Mouse (Mus musculus): ENCODE results near the gene Tnfsf9.

The Tnfsf9 gene

DNA sequence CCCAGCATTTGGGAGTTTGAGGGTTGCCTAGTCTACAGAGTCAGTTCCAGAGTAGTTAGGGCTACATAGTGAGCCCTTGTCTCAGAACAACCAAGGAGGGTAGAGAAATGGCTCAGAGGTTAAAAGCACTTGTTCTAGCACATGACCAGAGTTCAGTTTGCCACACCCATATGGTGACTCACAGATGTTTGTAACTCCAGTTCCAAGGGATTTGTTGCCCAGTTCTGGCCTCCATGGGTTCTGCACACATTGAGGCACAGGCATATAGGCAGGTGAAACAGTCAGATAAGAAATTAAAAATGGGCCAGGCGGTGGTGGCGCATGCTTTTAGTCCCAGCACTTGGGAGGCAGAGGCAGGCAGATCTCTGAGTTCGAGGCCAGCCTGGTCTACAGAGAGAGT lies 10.9 kb upstream of the Tnfsf9 start:
- DNase-seq (ENCODE audit: extremely low spot score, low spot score): no peak

DNA sequence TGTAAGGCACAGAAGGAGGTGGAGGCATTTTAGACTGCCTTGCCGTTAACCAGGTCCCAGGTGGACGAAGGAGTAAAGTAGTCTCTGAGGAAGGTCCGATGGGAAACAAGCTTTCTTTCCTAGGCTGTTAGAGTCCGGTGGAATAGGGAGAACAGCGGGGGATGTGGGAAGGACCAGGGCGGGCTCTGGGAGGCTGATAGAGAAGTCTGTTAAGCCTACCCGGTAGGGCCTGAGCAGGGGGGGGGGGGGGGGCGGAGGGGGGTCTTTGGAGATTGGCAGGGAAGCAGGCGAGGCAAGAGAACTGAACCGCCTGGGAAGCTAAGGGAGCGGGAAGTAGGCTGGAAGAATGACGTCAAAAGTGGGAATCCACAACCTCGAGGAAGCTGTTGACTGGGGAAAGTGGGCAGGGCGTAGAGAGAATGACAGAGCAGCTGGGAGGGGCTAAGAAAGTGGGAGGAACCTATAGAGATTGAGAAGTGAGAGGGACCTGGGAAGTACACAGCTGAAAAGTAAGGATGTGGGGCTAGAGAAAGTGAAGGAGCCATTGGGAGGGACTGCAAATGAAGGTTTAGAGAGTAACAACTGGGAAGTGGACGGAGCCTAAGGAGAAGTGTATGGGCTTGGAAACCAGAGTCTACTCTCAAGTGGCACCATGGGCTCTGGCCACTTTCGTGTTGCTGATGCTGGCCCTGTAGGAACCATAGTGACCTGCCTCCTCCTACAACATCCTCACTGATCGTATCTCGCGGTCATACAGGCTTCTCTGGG lies 9.1 kb upstream of the Tnfsf9 start:
- DNase-seq (ENCODE audit: extremely low spot score, low spot score): peak; percentile 38

DNA sequence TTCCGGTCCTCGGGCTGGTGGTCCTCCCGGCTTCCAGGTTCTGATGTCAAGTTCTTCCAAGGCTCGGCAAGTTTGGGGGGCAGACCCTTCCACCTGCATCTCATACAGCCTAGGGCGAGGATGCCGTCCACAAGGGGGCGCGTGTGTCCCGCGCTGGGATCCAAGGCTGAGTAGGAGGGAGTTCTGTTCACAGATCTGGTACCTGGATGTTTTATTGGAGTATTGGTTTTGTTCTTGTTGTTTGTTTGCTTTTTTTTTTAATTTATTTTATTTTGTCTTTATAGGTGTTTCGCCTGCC lies 8.6 kb upstream of the Tnfsf9 start:
- DNase-seq (ENCODE audit: extremely low spot score, low spot score): peak; percentile 86

DNA sequence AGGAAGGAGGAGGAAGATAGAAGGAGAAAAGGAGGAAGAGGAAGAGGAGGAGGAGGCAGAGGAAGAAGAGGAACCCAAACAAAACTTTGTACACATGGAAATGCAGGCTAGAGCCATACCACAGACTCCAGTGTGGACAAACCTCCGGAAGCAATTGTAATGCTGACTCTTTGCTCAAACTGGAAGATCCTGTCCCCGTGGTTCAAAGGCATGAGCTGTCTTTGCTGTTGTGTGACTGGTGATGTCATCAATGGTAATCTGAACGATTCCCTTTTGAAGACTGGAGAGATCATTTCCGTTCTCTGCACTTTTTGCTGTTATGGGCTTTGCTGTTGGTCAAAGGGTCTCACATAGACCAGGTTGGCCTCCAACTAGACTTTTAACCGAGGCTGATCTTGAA lies 6.8 kb upstream of the Tnfsf9 start:
- DNase-seq (ENCODE audit: extremely low spot score, low spot score): no peak

DNA sequence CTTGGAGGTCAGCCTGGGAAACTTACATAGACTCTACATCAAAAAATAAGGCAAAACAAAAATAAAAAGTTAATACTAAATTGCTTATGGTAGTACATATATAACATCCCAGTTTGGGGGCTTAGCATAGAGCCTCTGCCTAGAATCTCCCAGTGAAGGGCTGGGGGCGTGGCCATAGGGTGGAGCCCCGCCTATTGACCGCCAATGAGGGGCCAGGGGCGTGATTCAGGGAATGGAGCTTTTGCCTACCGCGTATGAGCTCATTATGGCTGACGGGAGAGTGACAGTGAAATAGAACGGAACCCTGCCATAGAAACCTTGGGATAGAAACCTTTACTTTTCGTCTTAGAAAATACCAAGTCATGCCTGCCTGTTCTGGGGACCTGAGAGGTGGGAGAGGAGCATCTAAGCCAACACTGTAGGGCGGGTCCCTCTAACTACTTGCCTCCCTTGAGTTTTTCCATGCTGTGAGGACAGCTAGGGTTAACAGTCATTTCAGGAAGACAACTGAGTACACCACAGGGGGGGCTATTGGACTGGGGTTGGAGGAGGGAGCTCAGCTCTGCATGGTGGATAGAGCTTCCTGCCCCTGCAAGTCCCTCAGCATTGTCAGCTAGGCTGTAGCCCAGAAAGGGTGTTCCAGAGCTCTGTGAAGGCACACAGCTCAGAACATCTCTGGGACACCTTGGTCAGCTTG lies 5.3 kb upstream of the Tnfsf9 start:
- no peak for DNase-seq (ENCODE audit: extremely low spot score, low spot score)

DNA sequence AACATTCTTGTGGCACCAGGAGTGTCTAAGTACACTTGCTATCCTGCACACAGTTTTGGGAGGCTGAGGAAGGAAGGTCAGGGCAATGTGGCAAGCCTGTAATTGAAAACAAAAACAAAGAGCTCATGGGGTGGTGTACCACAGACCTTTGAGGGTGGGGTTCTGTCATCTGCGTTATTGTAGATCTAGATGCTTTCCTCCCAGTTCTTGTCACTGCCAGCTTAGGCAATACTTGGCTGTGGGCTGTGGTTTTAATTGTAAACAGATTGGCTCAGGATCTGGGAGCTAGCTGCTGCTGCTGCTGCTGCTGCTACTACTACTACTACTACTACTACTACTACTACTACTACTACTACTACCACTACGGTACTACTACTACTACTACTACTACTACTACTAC lies 2.8 kb upstream of the Tnfsf9 start:
- no peak for DNase-seq (ENCODE audit: extremely low spot score, low spot score)

DNA sequence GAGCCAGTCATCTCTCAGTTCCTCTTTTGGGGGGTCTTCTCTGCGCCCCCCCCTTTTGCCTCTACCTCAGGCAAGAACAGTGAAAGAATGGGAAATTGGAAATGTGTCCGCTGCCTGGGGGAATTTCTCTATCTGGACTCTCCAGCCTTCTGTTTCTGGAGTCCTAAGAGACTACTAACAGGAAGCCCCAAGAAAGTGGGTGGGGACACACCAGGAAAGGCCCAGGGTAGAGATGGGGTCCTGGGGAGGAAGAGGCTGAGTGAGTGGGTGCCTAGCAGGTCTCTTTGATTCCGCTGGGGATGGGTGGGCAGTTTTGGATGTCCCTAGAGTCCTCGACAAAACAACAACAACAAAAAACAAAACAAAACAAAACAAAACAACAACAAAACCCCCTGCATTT lies 629 bp upstream of the Tnfsf9 start:
- no peak for DNase-seq (ENCODE audit: extremely low spot score, low spot score)

DNA sequence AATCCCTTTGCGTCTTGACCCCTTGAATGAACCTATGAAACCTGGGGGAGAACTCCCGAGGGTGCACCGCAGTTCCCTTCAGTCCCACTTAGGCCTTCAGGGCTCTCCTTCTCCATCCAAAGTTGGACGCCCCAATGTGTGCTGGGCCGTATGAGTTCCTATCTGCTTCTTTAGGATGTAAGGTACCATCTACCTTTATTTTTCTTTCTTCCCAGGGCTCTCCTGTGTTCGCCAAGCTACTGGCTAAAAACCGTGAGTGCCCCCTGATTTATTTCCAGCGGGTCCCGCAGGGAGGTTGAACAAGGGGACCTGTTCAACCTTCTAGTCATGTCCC lies 877 bp downstream of the Tnfsf9 start:
- DNase-seq (ENCODE audit: extremely low spot score, low spot score): peak; percentile 24

DNA sequence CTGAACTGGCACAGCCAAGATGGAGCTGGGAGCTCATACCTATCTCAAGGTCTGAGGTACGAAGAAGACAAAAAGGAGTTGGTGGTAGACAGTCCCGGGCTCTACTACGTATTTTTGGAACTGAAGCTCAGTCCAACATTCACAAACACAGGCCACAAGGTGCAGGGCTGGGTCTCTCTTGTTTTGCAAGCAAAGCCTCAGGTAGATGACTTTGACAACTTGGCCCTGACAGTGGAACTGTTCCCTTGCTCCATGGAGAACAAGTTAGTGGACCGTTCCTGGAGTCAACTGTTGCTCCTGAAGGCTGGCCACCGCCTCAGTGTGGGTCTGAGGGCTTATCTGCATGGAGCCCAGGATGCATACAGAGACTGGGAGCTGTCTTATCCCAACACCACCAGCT lies 1.9 kb downstream of the Tnfsf9 start:
- no peak for DNase-seq (ENCODE audit: extremely low spot score, low spot score)

DNA sequence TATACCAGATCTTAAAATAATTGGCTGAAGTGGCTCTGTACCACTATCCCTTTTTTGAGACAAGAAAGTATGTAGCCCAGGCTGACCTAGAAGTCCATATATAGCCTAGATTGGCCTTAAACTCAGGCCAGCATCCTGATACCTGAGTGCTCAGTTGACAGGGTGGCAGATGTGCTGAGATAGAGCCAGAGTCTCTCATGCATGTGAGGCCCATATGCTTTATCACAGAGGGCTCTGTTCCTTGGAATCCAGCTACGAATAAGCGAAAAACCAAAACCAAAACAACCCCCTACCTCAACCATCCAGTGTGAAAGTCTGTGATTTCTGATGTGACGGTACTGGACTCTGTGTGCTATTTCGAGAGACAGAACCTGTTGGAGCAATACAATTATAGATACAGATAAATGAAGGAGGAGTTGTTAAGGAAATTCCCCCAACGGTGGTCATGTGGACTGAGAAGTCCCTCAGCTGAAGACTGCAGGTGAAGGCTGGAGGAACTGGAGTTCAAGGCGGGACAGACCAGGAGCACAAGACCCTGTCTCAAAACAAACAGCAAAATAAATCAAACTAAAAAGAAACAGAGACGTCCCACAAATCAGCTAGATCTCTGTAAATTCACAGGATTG lies 3.0 kb downstream of the Tnfsf9 start:
- no peak for DNase-seq (ENCODE audit: extremely low spot score, low spot score)

DNA sequence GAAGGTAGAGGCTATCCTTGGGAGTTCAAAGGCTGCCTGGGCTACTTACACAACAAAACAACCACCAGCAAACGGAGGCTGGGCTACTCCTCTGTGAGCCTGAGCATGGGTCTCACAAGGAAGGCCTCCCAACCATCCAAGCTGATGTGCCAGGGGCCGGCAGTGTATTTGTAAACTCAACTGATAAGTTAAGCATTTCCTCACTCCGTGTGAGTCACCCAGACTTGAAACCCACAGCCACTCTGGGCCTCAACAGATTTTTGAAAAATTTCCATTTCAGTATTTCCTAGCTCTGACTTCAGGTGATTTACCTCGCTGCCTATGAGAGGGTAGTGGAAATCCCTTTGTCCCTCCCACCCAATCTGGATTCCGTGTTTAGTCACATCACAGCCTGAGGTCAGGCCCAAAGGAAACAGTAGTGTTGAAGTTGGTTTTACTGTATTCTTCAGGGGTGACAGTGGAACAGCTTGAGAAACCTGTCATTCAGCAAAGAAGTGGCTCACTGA lies 3.6 kb downstream of the Tnfsf9 start:
- DNase-seq (ENCODE audit: extremely low spot score, low spot score): no peak

DNA sequence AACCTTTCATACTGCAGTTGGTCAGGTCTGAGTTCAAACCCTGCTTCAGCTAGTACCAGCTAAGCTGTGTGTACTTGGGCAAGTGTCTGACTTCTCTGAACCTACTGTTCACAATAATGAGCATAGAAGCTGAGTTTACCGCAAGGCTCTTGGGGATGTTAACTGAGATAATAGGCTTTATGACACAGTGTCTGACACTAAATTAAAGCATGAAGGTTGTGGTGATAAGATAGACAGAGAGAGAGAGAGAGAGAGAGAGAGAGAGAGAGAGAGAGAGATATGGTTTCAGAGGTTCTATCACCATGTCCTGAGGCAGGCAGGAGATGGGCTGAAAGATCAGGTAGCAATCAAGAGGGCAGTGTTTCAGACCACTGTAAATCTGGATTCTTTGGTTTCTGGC lies 4.9 kb downstream of the Tnfsf9 start:
- no peak for DNase-seq (ENCODE audit: extremely low spot score, low spot score)

DNA sequence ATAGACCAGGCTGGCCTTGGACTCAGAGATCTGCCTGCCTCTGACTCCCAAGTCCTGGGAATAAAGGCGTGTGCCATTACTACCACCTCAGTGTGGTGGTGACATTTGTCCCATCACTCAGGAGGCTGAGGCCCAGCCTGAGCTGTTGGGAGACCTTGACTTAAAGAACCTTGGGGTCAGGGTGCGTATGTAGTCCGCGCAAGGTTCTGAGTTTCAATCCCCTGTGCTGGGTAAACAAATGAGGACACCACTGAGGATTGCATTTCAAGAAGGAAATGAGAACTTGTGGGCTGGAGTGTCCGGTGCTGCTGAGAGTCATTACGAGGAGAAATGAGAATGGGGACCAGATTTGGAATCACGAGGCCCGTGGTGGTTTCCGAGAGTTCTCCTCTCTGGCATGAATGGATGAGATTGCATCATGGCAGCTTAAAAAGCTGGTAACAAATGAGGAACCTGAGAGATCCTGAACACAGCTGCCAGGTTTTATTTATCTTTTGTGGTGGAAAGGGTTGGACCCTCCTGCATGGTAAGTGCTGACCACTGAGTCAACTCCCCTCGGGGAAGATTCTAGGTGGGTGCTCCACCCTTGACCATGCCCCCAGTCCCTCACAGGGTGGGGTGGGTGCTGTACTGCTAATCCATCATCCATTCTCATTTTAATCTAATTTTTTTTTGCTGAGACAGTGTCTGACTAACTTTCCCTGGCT lies 7.8 kb downstream of the Tnfsf9 start:
- DNase-seq (ENCODE audit: extremely low spot score, low spot score): no peak

DNA sequence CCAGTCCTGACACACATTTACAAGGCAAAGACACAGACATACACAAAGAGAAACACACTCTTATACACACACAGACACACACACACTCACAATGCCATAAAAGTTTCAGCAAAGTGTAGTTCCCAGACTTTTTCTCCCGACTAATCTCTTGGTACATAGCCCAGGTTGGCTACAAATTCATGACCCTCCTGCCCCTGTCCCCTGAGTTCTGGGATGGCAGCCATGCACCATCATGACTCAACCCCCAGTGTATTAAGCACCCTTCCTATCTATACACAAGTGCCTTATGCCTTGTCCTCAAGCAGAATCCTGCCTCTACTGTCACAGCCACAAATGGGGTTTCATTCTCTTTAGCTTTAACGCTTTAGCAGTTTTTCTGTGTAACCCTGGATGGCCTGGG lies 11.7 kb downstream of the Tnfsf9 start:
- DNase-seq (ENCODE audit: extremely low spot score, low spot score): no peak

DNA sequence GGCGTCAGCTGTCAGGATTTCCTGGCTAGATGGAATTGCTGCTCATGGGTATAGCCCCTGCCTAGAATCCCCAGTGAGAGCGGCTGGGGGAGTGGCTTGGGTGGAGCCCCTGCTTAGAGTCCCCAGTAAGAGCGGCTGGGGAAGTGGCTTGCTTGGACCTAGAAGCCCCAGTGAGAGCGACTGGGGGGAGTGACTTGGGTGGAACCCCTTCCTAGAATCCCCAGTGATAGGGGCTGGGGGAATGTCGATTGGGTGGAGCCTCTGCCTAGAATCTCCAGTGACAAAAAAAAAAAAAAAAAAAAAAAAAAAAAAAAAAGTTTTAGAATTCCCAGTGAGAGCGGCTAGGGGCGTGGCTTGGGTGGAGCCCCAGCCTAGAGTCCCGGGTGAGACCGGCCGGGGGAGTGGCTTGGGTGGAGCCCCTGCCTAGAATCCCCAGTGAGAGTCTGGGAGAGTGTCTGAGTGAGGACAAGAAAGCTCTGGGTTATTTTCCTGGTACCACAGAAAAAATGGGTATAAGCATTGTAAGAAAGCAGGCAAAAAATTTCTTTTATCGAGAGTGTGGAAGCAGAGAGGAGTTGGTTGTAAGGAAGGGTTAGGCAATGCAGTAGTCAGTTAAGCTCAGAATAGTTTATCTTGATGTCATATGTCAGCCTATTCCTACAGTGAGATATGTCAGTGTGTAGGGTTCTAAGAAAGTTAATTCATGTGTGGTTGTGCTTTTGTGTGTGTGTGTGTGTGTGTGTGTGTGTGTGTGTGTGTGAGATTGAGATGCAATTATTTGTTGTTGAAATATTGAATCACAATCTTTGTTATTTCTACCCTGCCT lies 13.6 kb downstream of the Tnfsf9 start:
- peak; percentile 37 for DNase-seq (ENCODE audit: extremely low spot score, low spot score)

DNA sequence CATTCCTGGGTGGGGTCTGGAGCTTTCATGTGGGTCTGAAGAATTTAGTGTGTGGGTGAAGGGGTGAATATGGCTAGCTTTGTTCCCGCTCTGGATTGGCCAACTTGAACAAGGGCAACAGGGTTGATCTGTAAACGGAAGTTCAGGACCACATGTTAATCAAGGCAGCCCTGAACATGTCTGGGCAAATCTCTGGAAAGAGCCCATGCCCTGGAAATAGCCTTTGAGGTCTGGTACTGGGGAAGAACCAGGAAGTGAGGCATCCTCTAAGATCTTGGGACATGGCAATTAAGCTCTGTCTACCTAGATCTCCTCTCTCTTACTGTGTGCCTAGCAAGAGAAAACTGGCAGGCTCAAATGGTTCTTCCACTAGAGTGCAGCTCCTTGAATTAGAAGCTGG lies 16.7 kb downstream of the Tnfsf9 start:
- no peak for DNase-seq (ENCODE audit: extremely low spot score, low spot score)

DNA sequence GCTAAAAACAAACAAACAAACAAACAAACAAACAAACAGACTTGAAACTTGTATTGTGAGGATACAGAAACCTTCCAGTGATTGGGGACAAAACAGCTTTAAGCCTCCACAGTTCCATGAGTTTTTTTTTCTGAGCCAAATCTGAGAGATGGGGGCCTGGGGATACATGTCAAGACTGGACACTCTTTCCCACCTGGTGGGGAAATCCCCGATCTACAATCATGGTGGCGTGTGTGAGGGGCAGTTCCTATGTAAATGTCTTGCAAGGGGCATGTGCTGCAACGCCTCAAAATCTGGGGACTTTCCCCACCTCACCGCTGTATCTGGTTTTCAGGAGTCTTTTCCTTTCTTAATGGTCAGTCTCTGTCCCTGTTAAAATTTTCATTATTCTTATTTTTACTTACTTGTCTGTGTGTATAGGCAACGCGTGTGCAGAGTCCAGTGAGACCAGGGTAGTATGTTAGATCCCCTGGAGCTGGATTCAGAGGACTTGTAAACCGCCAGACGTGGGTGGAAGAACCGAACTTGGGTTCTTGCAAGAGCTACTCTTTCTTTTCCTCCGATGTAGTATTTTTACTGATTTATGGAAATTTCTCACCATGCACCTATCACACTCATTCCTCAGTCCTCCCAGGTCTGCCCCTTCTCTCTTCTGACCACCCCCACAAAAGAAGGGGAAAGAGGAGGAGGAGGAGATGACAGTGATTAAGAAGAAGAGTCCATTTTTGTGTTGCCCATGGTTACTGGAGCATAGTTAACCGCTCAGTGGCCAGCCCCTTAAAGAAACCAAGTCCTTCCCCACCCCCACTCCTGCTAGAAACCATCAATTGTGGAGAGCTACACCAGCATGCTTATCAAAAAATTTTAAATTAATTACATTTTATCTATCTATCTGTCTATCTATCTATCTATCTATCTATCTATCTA lies 18.3 kb downstream of the Tnfsf9 start:
- no peak for DNase-seq (ENCODE audit: extremely low spot score, low spot score)

DNA sequence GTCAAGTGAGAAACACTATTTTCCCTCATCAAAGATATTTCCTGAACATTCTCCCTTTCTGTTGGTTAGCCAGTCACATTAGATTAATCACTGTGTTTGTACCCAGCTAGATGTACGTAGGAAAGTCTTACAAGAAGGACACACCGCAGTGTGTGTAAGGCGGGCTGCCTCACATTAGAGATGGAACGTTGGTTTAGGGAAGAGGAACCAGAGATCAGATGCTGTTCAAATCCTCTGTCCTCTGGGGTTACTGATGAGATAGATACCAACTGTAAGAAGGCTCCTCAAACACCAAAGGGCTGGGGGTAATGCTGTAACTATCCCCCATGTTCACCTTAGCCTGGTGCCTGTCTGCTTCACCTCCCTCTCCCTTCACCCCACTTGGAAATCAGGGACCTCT lies 19.7 kb downstream of the Tnfsf9 start:
- DNase-seq (ENCODE audit: extremely low spot score, low spot score): no peak

DNA sequence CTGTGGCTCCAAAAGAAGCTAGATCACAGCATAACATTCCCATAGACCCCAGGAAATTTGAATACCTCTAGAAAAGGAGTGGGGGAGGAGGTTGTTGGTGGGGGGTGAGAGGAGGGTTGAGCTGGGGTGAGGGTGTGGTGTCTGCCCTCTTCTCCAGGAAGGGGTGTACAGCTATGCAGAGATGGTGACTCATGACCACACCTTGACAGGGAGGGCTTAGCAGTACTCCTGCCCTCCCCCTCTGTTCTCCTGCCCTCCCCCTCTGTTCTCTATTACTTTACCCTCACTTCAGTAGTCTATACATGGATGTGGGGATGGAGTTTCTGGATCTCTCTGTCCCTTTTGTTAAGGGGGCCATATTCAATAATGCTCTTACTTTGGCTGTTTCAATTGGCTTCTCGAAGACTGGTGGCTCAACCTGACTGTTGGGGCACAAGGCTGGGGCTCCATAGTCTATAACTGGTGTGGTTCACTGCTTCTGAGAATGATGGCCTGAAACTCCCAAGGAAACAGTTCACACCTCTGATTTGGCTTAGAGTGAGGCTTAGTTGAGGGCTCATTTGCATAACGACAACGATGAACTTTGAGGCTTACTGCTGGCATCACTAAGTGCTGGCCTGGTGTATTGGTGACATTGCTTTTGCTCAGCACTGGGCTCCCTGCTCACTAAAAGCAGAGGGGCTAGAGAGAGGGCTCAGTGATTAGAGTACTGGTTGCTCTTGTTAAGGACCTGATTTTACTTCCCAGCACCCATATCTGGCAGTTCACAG lies 20.9 kb downstream of the Tnfsf9 start:
- DNase-seq (ENCODE audit: extremely low spot score, low spot score): no peak

DNA sequence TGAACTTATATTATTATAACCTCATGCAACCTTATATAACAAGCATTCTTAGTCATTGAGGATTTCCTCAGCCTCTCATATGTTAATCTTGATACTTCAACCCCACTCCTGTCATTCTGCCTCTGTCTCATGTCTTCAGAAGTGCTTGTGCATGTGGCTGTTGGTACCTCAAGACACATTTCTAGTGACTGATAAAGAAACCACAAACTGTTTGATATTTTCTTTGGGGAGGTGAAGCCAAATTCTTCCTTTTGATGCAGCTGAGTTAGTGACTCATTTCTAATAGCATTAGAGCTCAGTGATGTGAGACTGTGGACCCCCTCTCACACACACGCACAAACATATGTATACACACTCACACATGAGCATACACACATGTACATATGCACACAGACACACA lies 26.7 kb downstream of the Tnfsf9 start:
- DNase-seq (ENCODE audit: extremely low spot score, low spot score): no peak
